Mouse (Mus musculus): ENCODE data around the gene Pax1. TPM values are rescaled to one million over a fixed set of nuclear protein-coding genes. Genes with fewer than 3 reads are reported as not detected.

The Pax1 gene
- polyA plus RNA-seq, 1 experiment: not detected

DNA sequence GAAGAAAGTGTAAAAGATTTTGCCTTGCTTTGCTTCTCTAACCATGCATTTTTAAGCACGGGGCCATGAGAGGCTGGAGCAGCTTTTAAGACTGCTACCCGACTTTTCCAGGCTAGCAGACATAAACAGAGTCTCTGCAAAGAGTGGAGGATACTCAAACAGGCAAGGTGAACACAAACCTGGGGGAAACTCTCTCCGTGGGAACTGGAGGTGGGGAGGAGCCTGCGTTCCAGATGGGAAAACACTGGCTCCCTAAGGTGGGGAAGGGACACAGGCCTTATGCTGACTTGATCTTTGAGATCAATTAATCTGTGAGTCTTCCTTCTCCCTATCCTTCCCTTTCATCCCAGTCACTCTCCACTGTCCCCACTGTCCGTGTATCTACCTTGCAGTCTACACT is 869 bp upstream of the Pax1 start:
- 8% methylated on average over 5 of the region's 5 CpGs for WGBS
- H3K4me1 ChIP-seq (ENCODE audit: control insufficient read depth, insufficient read depth, low read length): no peaks in the 10 kb centered on the region
- no peak overlapping the region for H3K27ac ChIP-seq (ENCODE audit: control insufficient read depth, insufficient read depth, low read depth, low read length, poor library complexity)
- TF ChIP-seq CTCF (IDR thresholded peaks at IDR 0.05; ENCODE audit: control insufficient read depth, insufficient read depth, low read length) (no peak), POLR2A (IDR thresholded peaks at IDR 0.05; ENCODE audit: borderline replicate concordance, control insufficient read depth, low read depth, low read length) (no peak)
- no peak overlapping the region for H3K4me3 ChIP-seq (replicated peaks; ENCODE audit: control insufficient read depth, low read depth, low read length)

DNA sequence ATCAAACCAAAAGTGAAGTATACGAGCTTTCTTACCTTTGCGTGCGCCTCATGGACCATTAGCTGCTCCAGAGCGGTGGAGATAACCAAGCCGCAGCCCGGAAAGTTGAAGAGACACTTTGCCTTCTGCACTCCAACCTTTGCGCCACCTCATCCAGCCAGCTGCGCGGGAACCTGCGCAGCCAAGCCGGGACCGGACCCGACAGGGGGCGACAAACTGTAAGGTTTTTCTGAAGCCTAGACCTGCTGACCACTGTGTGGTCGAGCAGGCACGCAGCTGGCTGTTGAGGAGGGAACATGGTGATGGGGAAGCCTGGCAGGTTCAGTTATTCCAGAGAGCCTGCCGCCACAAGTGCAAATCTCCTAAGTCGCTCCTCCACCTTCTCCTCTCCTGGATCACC is 591 bp downstream of the Pax1 start:
- Histone ChIP-seq H3K4me3 (replicated peaks; ENCODE audit: control insufficient read depth, low read depth, low read length) (no peak overlapping the region), H3K4me1 (ENCODE audit: control insufficient read depth, insufficient read depth, low read length) (no peaks in the 10 kb centered on the region), H3K27ac (ENCODE audit: control insufficient read depth, insufficient read depth, low read depth, low read length, poor library complexity) (no peak overlapping the region)
- WGBS: 3% methylated on average over 18 of the region's 18 CpGs
- TF ChIP-seq POLR2A (IDR thresholded peaks at IDR 0.05; ENCODE audit: borderline replicate concordance, control insufficient read depth, low read depth, low read length): no peak
- TF ChIP-seq CTCF (IDR thresholded peaks at IDR 0.05; ENCODE audit: control insufficient read depth, insufficient read depth, low read length): no peak

DNA sequence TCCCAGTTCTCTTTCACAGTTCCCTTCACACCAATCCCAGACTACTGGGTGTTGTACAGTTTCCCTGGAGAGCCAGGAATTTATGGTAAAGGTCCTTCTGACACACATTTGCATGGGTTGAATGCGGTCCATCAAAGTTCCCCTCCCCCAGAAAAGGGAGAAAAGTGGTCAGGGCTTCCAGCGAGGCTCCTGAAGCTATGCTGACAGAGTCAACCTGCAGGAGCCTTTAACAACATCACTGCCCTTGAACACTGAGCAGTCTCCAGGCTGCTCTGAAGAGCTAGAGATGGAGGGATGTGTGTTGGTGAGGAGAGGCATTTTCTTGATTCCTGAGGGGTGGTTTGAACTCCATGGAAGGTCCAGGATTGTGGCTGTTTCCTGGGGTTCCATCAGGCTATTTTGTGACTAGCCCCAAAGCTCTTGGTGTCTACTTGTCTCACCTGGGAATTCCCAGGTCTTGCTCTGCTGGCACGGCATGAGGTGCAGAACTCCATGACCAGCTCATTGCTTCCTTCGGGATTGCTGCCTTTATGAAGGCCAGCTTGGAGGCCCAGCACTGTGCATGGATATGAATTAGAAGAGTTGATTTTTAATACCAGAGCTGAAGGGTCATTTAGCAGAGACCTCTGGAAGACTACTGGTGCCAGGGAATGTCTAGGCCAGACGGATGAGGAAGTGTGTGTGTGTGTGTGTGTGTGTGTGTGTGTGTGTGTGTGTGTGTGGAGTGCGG is 1.8 kb downstream of the Pax1 start:
- TF ChIP-seq CTCF (IDR thresholded peaks at IDR 0.05; ENCODE audit: control insufficient read depth, insufficient read depth, low read length) (no peak), POLR2A (IDR thresholded peaks at IDR 0.05; ENCODE audit: borderline replicate concordance, control insufficient read depth, low read depth, low read length) (no peak)
- no peaks in the 10 kb centered on the region for H3K4me1 ChIP-seq (ENCODE audit: control insufficient read depth, insufficient read depth, low read length)
- H3K27ac ChIP-seq (ENCODE audit: control insufficient read depth, insufficient read depth, low read depth, low read length, poor library complexity): no peak overlapping the region
- WGBS: 10% methylated on average over 6 of the region's 6 CpGs
- no peak overlapping the region for H3K4me3 ChIP-seq (replicated peaks; ENCODE audit: control insufficient read depth, low read depth, low read length)

DNA sequence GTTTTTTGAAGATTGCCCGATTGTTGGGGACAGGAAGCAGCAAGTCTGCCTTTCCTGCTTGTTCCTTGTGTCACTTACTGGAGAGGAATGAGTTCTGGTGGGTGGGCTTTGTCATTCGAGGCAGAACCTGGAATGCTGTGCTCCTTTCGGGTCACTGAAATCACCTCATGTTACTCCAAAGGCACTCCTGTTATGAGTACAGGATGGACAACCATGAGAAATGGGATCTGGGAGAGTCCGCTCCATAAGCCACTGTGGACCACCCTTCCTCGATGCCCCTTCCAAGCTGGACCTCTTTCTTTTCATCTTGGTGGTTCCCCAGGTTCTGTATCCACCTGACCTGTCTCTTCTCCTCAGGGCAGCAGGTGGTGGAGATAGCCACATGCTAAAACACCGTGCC is 2.5 kb downstream of the Pax1 start:
- H3K4me1 ChIP-seq (ENCODE audit: control insufficient read depth, insufficient read depth, low read length): no peaks in the 10 kb centered on the region
- 20% methylated on average over 6 of the region's 6 CpGs for WGBS
- no peak overlapping the region for H3K27ac ChIP-seq (ENCODE audit: control insufficient read depth, insufficient read depth, low read depth, low read length, poor library complexity)
- no peak overlapping the region for H3K4me3 ChIP-seq (replicated peaks; ENCODE audit: control insufficient read depth, low read depth, low read length)
- no peak for TF ChIP-seq CTCF (IDR thresholded peaks at IDR 0.05; ENCODE audit: control insufficient read depth, insufficient read depth, low read length)
- TF ChIP-seq POLR2A (IDR thresholded peaks at IDR 0.05; ENCODE audit: borderline replicate concordance, control insufficient read depth, low read depth, low read length): no peak

DNA sequence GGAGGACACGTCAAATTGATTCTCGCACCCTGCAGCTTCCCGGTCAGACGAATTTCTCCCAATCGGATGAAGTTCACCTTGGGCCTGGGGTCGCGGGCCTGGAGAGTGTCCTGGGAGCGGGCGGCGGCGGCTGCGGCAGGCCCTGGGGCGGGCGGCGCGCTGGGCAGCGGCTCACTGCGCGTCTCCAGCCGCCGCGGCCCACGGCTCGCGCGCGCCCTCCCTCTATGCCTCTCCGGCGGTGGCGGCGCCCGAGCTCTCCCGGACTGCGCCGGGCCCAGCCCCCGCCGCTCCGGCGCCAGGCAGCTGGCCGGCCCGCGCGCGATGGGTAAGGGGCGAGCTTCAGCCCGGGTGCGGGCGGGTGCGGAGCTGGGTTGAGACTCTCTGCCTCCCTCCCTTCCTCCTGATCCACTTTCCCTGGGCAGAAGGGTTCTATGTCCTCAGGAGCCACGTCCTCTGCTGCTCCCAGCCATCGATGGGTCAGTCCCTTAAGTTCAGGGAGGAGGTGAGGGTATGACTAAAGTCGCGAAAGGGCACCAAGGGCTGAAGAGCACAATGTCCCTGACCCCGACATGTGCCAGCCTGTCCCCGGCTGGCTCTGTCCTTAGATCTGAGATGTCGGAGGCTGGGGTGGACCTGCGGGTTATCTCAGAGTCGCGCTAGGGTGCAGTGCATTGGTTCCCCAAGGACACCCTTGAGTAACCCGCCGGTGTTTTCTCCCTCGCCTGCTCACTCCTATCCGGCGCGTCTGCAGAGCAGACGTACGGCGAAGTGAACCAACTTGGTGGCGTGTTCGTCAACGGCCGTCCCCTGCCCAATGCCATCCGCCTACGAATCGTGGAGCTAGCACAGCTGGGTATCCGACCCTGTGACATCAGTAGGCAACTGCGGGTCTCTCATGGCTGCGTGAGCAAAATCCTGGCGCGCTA is 3.5 kb downstream of the Pax1 start:
- WGBS: 3% methylated on average over 80 of the region's 80 CpGs
- no peaks in the 10 kb centered on the region for H3K4me1 ChIP-seq (ENCODE audit: control insufficient read depth, insufficient read depth, low read length)
- no peak overlapping the region for H3K4me3 ChIP-seq (replicated peaks; ENCODE audit: control insufficient read depth, low read depth, low read length)
- no peak for TF ChIP-seq POLR2A (IDR thresholded peaks at IDR 0.05; ENCODE audit: borderline replicate concordance, control insufficient read depth, low read depth, low read length)
- no peak overlapping the region; the same call in 1 of the 2 replicates for H3K27ac ChIP-seq (ENCODE audit: control insufficient read depth, insufficient read depth, low read depth, low read length, poor library complexity)

DNA sequence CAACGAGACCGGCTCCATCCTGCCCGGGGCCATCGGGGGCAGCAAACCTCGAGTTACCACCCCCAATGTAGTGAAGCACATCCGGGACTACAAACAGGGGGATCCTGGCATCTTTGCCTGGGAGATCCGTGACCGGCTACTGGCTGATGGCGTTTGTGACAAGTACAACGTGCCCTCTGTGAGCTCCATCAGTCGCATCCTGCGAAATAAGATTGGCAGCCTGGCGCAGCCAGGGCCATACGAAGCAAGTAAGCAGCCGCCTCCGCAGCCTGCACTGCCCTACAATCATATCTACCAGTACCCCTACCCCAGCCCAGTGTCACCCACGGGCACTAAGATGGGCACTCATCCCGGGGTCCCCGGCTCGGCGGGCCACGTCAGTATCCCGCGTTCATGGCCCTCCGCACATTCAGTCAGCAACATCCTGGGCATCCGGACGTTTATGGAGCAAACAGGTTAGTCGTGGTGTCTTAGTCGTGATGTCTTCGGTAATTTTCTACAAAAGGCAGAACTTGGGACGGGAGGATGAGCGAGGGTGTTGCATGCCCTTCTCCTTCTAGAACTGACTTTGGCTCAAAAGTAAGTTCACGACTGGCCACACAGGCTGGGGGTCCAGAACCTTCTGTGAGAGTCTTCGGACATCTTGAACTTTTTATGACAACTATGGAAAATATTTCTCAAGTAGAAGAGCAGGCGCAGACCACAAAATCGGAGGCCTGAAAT is 4.3 kb downstream of the Pax1 start:
- TF ChIP-seq CTCF (IDR thresholded peaks at IDR 0.05; ENCODE audit: control insufficient read depth, insufficient read depth, low read length): no peak
- no peak for TF ChIP-seq POLR2A (IDR thresholded peaks at IDR 0.05; ENCODE audit: borderline replicate concordance, control insufficient read depth, low read depth, low read length)
- Histone ChIP-seq H3K4me3 (replicated peaks; ENCODE audit: control insufficient read depth, low read depth, low read length) (no peak overlapping the region), H3K4me1 (ENCODE audit: control insufficient read depth, insufficient read depth, low read length) (no peaks in the 10 kb centered on the region), H3K27ac (ENCODE audit: control insufficient read depth, insufficient read depth, low read depth, low read length, poor library complexity) (no peak overlapping the region)
- 8% methylated on average over 36 of the region's 36 CpGs for WGBS

DNA sequence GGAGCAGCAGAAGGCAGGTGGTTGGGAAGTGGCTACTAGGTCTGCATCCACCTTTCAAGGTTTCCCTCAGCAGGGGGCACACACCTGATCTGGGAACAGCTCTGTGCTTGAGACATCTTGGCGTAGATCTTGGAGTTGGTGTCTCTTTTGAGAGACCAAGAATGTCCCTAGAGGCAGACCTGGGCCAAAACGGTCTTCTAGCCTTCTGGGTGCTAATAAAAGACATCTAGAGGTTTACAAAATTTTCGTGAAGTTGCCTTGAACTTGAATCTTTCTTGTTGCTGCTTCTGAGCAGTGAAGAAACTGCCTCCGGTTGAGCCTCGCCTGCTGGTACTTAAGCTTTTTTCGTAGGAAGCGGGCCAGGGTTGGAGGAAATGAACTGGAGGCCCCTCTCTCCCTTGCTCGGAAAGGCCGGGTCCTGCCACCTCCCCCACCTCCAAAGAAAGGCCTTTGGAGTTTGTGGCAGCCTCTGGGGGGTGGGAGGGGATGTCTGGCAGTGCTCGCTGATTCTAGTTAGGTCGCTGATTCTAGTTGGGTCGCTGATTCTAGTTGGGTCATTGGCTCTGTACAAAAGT is 5.6 kb downstream of the Pax1 start:
- Histone ChIP-seq H3K4me1 (ENCODE audit: control insufficient read depth, insufficient read depth, low read length) (no peaks in the 10 kb centered on the region), H3K4me3 (replicated peaks; ENCODE audit: control insufficient read depth, low read depth, low read length) (no peak overlapping the region), H3K27ac (ENCODE audit: control insufficient read depth, insufficient read depth, low read depth, low read length, poor library complexity) (no peak overlapping the region)
- TF ChIP-seq POLR2A (IDR thresholded peaks at IDR 0.05; ENCODE audit: borderline replicate concordance, control insufficient read depth, low read depth, low read length) (no peak), CTCF (IDR thresholded peaks at IDR 0.05; ENCODE audit: control insufficient read depth, insufficient read depth, low read length) (no peak)
- 11% methylated on average over 12 of the region's 12 CpGs for WGBS
